Mouse (Mus musculus) liver, embryonic 14.5 days (tissue): ENCODE measurements at regions not wholly inside any gene's neighbourhood (a gene's known extent, or its start where the extent isn't known, plus 50 kb on each side); places are given as distances from the start of the nearest gene placed in this dataset.

Experiments used
- CTCF ChIP-seq: IDR thresholded peaks from 2 replicates; pipeline ENCODE4 v1.5.1; 2016; ENCODE audit warnings: antibody characterized with exemption, low read depth, control low read depth
- EP300 ChIP-seq: IDR thresholded peaks from 2 replicates; pipeline ENCODE4 v1.6.1; 2016; ENCODE audit warnings: antibody characterized with exemption, low read depth

- no peak for TF ChIP-seq CTCF
- no peak for TF ChIP-seq EP300
Measured at GRCm38 (mm10) chr11:22638700-22639099, 126.8 kb downstream of the Tmem17 start.
